Mouse (Mus musculus) lung, postnatal 0 days (tissue): ENCODE measurements around the gene Ace3.

Source experiments
- CTCF ChIP-seq: IDR thresholded peaks from 2 replicates; pipeline ENCODE4 v1.5.1; 2016; ENCODE audit warnings: antibody characterized with exemption, mild to moderate bottlenecking
- EP300 ChIP-seq: IDR thresholded peaks from 2 replicates; pipeline ENCODE4 v1.6.1; 2016; ENCODE audit warnings: antibody characterized with exemption, mild to moderate bottlenecking, control low read depth

DNA sequence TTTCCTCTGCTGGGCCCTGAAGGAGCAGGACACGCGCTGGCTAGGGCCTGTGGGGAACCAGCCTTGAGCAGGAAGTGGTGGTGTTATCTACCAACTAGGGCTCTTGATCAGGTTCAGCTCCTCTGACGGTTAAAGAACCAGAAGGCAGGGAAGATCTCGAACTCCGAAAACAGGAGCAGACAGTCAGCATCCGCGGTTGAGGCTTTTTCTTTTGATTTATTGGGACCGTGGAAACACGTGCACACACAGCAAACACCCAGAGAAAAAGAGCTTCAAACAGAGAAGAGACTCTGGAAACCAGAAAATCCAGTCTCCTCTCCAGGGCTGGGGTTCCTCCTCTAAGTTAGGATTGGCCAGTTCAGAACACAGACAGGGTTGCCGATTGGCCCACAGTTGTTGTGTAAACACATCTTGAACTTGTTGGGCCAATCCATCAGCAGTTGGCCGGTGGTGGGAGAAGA, 47.8 kb upstream of the Ace3 start:
- TF ChIP-seq EP300 (peak; percentile 30; the same call in 1 of the 2 replicates), CTCF (no peak)
